Mouse (Mus musculus): ENCODE measurements at regions not wholly inside any gene's neighbourhood (a gene's known extent, or its start where the extent isn't known, plus 50 kb on each side); places are given as distances from the start of the nearest gene placed in this dataset.
"Not testable (repeated sequence)": the region's sequence is repeated elsewhere in the genome, so short reads cannot be mapped to it uniquely, and the experiment has no call there.

DNA sequence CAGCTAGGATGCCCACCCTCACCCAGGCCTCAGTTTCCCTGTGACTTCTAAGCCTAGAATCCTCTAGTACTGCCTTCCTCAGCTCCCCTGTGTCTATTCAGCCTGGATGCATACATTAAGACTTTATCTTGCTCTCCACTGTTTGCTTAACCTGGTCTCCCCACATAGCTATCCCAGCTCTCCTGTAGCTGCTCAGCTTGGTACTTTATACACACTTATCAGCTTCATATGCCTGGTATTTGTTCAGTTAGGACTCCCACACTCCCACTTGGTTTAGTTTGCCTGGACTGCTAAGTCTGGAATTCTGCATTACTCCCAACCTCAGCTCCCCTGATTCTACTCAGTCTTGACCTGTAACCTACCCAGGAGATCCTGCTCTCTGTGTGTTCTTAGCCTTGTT is 147.7 kb downstream of the Tmem121 start:
- DNase-seq, result no peak

DNA sequence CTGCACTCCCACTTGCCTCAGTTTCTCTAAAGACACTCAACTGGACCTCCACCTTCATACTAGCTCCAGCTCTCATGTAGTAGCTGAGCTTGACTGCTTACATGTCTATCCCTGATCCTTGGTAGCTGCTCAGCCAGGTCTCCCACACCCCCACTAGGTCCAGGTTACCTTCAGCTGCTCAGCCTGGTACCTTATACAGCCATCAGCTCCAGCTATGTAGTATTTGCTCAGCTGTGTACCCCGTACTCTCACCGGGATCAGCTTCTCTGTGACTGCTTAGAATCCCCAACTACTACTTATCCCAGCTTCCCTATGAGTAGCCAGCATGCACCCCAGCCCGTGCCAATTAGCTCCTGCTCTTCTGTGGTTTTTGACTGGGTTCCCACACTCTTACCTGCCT is 148.1 kb downstream of the Tmem121 start:
- not testable (repeated sequence) for DNase-seq

DNA sequence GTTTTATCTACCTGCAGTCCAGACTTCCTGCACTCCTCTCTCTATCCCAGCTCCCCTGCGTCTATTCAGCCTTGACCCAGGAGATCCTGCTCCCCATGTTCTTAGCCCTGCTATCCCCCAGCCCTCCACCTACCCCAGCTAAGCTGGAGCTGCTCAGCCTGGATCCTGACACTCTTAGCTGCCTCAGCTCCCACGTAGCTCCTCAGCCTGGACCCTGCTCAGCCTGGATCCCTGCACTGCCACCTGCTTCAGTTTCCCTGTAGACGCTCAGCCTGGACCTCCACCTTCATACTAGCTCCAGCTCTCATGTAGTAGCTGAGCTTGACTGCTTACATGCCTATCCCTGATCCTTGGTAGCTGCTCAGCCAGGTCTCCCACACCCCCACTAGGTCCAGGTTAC is 151.5 kb downstream of the Tmem121 start:
- DNase-seq, result no peak

DNA sequence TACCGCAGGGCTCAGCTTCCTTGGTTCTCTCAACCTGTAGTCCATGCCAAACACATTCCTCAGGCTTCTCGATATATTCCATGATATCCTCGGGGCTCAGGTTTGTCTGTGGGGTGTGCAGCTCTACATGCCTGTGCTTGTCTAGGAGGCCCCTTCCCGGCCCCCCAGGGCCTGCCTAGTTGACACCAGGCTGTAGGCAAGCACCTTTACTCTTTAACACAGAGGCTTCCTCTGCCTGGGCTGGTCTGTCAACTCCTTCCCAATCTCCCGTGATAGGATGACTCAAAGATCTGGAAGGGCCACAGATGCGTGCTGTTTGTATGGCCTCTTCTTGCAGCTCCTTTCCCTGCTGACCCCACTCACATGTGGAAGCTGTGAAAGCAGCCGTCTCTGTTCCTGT is 150.4 kb upstream of the Adam6b start:
- no peak for DNase-seq

DNA sequence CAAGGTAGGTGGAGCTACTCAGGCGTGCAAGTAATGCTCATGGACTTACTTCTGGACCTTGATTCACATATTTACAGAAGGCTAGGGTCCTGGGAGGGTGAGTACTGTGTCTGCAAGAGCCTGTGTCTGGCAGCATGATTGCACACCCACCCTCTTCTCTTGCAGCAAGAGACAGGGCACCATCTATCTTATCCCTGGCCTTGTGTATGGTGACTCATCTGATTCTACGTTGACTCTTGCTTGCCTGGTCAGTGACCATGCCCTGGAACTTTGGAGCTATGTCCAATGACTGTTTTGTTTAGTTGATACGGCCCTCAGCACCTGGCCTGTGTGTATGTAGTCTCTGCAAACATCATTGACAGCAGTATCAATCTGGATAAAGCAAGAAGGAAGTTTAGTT is 148.3 kb upstream of the Adam6b start:
- DNase-seq, result no peak

DNA sequence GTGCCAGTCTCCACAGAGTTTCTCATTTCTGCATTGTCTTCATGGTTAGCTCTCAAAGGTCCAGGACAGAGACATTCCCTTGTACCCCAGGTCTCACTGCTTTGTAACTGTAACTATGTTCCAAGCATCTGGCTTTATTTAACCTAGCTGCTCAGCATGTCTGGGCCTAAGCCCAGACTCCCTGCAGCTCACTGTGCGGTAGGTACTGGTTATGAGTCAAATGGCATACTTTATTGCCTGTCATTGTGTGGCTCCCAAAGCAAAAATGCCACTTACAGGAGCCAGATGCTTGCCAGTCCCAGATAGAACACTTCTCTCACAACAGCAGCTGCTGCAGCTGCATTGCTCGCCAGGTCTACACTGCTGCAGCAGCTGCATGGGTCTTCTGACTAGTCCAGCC is 134.2 kb upstream of the Adam6b start:
- no peak for DNase-seq

DNA sequence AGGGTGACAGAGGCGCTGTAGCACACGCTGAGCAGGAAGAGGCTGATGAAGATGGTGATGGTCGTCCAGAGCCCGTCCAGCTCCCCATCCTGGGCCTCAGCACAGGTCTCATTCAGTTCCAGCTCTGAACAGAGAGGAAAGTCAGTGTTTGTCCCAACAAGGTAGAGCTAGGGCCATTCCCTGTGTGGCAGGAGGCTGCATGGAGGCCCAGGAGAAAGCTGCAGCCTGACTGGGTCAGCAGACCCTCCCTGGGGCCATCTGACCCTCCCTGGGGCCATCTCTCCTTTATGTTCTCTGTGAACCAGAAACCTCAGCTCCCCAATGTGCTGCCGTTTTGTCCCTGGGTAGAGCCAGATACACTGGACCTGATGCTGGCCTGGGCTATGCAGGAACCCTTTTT is 131.2 kb upstream of the Adam6b start:
- DNase-seq, result no peak

DNA sequence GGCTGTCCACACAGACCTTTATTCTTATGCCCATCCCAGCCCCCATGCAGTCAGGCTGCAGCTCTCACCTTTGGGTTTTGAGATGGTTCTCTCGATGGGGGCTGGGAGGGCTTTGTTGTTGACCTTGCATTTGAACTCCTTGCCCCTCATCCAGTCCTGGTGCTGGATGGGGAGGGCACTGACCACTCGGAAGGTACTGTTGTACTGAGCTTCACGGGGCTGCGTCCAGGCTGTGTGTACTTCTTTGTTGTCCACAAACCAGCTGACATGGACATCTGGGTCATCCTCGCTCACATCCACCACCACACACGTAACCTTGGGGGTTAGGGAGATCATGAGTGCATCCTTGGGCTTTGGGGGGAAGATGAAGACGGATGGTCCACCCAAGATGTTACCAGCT is 129.3 kb upstream of the Adam6b start:
- DNase-seq, result no peak

DNA sequence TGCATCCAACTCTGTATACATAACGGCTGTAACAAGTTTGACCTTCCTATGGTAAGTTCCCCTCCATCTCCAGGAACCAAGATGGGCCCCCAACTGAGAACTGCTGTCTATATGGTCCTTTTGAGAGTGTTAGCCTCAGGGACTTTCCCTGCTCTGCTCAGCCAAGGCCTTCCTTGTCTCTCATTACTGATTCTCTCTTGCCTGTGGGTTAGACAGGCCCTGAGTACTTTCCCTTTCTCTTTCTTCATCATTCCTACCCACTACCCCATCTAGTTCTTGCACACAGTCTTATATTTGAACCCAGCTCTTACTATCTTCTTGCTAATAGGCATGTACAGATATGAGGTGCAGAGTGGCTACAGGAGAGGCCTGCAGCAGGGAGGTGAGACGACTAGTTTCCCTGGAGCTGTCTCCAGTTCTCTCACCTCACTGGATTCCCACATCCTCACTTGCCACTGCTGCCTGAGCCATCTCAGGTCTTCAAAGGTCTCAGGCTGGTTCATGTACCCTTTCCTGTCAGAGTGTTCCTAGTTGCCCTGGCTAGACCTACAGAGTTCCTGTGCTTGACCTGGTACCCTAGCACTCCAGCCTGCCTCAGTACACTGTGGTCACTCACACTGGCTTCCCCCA is 126.8 kb upstream of the Adam6b start:
- DNase-seq, result no peak

DNA sequence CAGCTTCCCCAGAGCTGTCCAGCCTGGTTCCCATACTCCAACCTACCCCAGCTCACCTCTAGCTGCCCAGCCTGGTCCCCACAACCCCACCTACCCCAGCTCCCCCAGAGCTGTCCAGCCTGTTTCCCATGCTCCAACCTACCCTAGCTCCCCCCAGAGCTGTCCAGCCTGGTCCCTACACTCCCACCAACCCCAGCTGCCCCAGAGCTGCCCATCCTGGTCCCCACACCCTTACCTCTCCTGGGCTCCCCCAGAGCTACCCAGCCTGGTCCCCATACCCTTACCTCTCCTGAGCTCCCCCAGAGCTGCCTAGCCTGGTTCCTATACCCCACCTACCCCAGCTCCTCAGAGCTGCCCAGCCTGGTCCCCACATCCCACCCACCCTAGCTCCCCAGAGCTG is 125.3 kb upstream of the Adam6b start:
- no peak for DNase-seq

DNA sequence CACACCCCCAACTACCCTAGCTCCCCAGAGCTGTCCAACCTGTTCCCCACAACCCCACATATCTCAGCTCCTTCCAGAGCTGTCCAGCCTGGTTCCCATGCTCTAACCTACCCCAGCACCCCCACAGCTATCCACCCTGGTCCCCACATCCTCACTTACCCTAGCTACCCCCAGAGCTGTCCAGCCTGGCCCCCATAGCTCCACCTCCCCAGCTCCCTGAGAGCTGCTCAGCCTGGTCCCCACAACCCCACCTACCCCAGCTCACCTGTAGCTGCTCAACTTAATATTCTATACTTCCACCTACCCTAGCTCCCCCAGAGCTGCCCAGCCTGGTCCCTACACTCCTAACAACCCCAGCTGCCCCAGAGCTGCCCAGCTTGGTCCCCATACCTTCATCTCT is 124.9 kb upstream of the Adam6b start:
- DNase-seq, result no peak

DNA sequence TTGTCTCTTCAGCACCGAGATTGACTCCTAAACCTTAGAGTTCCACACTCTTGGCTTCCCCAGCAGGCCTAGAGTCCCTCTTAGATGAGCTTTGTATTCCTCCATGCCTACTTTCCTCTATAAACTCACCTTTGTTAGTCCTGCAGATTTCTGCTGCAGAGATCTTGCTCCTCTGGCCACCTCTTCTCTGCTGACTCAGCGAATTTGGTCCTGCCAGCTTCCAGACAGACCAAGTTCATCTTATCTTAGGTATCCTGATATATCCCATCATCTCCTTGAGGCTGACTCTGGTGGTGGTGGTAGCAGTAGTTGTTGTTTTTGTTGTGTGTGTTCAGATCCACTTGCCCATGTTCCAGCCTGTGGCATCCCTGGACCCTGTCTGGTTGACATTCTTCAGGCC is 123.5 kb upstream of the Adam6b start:
- DNase-seq, result no peak

DNA sequence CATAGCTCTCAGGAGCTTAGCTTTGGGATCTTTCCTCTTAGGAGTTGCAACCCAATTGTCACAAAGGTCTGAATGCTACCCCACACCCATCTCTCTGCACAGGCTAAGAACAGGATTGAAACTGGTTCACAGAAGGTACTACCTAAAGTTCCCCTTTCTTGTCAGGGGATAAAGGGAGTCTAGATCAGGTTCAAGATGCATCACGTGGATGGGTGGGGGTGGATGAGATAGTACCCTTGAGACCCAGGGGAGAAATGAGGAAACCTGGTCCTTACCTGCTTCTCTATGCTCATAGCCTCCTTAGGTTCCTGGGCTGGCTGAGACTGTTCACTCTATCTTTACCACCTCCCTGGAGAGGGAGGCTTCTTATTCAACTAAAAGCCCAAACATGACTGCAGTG is 122.9 kb upstream of the Adam6b start:
- DNase-seq, result no peak

DNA sequence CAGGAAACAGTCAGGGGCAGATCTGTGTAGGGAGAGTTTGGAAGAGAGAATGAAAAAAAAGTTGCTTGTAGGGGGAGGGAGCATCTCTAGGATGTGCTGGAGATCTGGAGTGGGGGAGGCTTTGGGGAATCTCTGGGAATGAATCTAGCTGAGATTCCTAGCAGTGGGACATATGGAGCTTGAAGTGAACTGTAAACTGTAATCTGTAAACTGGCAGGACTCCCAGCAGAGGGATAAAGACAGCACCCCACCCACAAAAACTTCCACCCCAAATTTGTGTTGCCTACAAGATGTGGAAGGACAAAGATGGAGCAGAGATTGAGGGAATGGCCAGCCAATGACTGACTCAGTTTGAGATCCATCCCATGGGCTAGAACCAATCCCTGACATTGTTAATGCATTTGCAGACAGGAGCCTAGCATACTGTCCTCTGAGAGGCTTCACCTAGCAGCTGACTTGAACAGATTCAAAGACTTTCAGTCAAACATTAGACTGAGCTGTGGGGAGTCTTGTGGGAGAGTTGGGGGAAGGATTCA is 87.7 kb upstream of the Adam6b start:
- DNase-seq, result no peak

DNA sequence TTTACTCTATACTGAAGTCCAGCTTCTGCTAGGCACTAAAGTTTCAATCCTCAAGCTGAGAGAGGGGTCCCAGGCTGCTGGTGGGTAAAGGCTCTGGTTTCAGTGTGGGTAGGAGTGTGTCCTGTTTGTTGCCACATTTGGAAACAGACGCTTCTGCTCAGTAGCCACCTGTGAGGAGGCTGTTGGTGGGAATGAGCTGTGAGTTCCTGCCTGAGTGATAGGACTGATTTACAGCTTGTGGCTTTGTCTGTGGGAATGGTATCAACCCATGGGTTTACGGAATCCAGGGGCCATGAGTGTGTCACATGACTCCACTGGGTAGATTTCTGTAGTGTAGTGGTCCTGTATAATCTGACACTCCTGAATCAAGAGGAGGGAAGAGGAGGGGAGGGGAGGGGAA is 86.5 kb upstream of the Adam6b start:
- no peak for DNase-seq

DNA sequence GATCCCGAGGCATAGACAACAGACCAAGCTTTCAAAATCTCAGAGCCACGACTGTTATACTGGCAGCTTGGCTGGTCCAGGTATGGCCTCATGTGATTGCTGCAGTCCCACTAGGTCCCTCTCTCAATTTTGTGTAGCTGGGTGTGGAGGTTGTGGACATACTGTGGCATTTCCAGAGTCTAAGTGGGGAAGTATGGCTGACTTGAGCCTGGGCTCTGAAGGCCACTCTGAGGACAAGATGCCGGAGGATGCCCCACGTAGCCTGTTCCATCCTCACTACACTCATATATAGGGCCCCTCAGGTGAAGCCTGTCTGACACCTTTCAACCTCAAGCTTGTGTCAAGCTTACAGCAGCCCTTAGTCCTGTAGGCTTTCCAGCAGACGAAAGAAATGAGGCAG is 78.2 kb upstream of the Adam6b start:
- DNase-seq, result no peak

DNA sequence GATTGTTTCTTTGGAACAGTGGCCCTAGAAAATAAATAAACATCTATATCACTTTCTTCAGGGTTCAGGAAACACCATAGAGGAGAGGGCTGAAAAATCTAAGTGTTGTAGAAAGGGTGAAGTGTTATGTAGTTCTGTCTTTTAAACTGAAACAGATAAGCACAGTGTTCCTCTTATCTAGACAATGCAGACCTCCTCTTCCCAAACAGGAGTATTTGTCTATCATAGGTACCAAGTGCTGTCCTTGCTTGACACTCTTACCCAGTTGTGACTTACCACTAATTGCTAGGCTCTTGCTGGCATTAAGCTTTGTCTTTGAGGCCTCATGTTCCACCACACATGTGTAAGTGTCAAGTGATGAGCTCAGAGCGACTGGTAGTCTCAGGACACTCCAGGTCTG is 75.3 kb upstream of the Adam6b start:
- DNase-seq, result no peak

DNA sequence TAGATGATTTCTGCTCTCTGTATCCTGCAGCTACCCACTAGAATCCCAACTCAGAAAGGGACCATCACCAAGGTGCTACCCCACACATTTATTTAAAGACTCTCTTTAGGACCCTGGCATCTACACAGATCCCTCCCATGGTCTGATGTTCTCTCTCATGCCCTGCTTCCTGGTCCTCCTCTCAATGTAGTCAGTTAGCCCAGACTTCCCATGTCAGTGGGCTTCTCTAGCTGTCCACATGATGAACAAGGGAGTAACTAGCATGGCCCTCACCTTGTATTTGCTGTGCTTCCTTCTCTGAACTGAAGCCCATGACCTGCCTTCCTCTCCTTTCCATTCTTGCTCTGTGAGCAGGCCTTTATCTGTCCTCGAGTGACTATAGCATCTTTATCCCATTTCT is 71.8 kb upstream of the Adam6b start:
- DNase-seq, result no peak

DNA sequence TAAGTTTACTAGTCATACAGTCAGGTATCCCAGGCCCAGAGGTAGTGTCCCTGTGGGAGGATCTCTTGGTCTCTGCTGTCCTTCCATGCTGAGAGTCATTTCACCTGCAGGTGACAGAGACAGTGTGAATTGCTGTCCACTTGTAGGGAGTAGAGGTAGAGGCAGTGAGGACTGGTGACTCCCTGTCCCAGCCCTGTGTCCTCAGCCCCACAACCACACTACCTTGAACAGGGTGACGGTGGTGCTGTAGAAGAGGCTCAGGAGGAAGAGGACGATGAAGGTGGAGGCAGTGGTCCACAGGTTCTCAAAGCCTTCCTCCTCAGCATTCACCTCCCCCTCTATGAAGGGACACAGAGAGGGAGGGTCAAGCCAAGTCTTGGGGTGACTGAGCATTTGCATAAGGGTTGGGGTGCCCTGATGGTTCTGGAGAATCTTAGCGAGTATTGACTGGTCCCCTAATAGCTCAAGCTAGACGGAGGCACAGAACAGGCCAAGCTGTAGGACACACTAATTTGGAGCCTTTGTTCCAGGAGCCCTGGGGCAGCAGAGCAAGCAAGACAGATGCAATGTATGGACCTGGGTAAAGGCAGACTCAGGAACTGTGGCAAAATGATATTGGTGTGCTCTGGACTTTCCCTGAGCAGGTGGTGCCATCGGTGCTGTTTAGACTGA is 70.4 kb upstream of the Adam6b start:
- no peak for DNase-seq

DNA sequence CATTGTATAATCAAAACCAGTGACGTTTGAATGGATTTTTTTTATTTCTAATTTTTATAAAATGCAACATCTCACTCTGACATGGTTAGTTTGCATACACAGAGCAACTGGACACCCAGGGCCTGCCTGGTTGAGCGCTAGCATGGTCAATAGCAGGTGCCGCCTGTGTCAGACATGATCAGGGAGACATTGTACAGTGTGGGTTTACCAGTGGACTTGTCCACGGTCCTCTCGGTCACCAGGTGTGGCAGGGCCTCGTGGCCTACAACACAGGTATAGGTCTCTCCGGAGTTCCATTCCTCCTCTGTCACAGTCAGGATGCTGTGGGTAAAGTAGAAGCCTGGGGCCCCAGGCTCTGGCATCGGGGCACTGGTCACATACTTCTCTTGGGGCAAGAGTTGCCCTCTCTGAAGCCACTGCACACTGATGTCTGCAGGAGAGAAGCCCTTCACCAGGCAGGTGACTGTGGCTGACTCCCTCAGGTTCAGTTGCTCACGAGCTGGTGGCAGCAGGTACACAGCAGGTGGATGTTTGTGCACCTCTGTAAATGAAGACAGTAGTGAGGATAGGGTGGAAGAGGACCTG is 68.5 kb upstream of the Adam6b start:
- DNase-seq, result no peak

DNA sequence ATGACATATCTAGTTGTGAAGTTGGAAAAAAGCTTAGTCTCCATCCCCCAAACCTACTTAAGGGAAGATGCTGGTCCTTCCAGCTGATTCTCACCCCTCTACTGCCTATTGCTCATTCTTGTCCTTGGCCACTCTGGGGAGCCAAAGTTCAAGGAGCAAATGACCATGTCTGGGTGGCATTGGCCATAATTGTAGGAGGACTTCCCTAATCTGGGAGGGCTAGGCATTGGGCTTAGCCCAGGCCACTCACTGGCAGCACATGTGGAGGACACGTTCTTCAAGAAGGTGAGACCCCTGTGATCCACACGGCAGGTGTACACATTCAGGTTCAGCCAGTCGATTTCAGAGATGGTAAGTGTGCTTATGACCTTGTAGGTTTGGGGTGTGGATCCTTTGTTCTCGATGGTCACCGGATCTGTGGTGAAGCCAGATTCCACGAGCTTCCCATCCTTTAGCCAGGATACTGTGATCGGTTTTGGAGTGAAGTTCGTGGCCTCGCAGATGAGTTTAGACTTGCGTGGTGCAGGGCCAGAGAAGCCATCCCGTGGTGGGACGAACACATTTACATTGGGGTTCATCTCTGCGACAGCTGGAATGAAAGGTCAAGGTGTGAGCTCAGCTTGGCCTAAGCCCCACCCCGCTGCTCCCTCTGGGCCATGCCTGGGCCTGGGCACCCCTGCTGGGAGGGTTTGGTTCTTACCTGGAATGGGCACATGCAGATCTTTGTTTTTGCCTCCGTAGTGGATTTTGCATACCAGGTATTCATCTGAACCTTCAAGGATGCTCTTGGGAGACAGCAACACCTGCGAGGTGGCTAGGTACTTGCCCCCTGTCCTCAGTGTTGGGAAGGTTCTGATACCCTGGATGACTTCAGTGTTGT is 67.4 kb upstream of the Adam6b start:
- no peak for DNase-seq

DNA sequence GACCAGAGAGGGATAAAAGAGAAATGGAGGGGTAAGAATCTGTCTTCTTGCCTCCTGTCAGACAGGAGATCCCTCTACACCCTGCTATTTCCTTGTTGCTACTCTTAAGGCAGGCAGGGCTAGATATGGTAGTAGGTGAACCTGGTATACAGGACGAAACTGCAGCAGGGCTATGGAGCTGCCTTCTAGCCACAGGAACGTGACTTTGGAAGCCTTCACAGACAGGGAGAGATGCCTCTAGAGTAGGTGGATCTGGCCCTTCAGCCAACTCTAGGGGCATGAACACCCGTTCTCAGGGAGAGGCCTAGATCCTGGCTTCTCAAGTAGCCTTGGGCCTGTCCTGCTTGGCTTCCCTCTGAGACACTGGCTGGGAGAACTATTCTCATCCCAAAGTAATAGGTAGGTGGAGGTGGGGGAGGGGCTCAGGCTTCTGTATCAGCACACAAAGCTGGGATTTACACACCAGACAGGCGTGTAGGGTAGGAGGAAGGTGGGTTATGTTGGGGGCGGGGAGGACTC is 66.5 kb upstream of the Adam6b start:
- no peak for DNase-seq

Data from kidney, postnatal 36 days (tissue).